Mouse (Mus musculus) hematopoietic stem cell, adult 5-6 weeks (primary cell): ENCODE measurements around the gene Lrig2. TPM values are rescaled to one million over a fixed set of nuclear protein-coding genes. Genes with fewer than 3 reads are reported as not detected.

ENCODE experiments used
- ATAC-seq, 2 experiments: fragments of 125-278 bp in 1 of 2; replicated peaks in 1 of 2; 2 replicates each; pipeline ENCODE4 v1.8.0; 2016 to 2017; ENCODE audit warnings: inconsistent platforms in 2 of 2, mild to moderate bottlenecking in 2 of 2, moderate number of reproducible peaks in 2 of 2, low read depth in 1 of 2, moderate TSS enrichment in 1 of 2; ENCODE audit not compliant: low FRiP score in 2 of 2, poor library complexity in 2 of 2, severe bottlenecking in 2 of 2, insufficient read depth in 1 of 2, low TSS enrichment in 1 of 2
- total RNA-seq: library from RNA; stranded (forward); fragments of 172-1452, 232-1000 nt; gene quantifications from 2 replicates; pipeline ENCODE4 v1.2.3, GENCODE M21; 2017

Gene Lrig2
- total RNA-seq, result 19.3 and 22.6 TPM in 2 replicates

GRCm38 (mm10) chr3:104511538-104512423 is at the start of gene Lrig2:
Gene Lrig2 (minus strand): TSS chr3:104511918.
- ATAC-seq, result peak; percentile 98 to 99

- peak; percentile 17 to 74; a peak in 1 of 4 replicates for ATAC-seq
These were observed 44.9 kb upstream of the Lrig2 start for GRCm38 (mm10) chr3:104556624-104557023.

GRCm38 (mm10) chr3:104550594-104550993 is 38.9 kb upstream of the Lrig2 start:
- ATAC-seq, result no peak

- no peak for ATAC-seq
These were observed 36.8 kb upstream of the Lrig2 start for GRCm38 (mm10) chr3:104548367-104549087.

GRCm38 (mm10) chr3:104543825-104544224 is 32.1 kb upstream of the Lrig2 start:
- no peak for ATAC-seq

GRCm38 (mm10) chr3:104542065-104542429 is 30.3 kb upstream of the Lrig2 start:
- no peak for ATAC-seq

- peak; percentile 84 to 89 for ATAC-seq
These were observed 29.7 kb upstream of the Lrig2 start for GRCm38 (mm10) chr3:104541139-104542064.

GRCm38 (mm10) chr3:104540480-104541138 is 28.9 kb upstream of the Lrig2 start:
- no peak for ATAC-seq

- no peak for ATAC-seq
These were observed 21.5 kb upstream of the Lrig2 start for GRCm38 (mm10) chr3:104533223-104533622.

GRCm38 (mm10) chr3:104526115-104526882 is 14.6 kb upstream of the Lrig2 start:
- no peak for ATAC-seq

- ATAC-seq, result no peak
These were observed 13.8 kb upstream of the Lrig2 start for GRCm38 (mm10) chr3:104525516-104525915.

GRCm38 (mm10) chr3:104525029-104525428 is 13.3 kb upstream of the Lrig2 start:
- no peak for ATAC-seq

GRCm38 (mm10) chr3:104523333-104523871 is 11.7 kb upstream of the Lrig2 start:
- ATAC-seq, result no peak

- no peak for ATAC-seq
These were observed 9.7 kb upstream of the Lrig2 start for GRCm38 (mm10) chr3:104521341-104521924.

- no peak for ATAC-seq
These were observed 8.8 kb upstream of the Lrig2 start for GRCm38 (mm10) chr3:104520471-104520870.

GRCm38 (mm10) chr3:104518931-104519330 is 7.2 kb upstream of the Lrig2 start:
- ATAC-seq, result no peak
